Mouse (Mus musculus) lung, postnatal 0 days (tissue): Measurements from ENCODE around the gene Amt.

ENCODE experiments used
- CTCF ChIP-seq: IDR thresholded peaks from 2 replicates; pipeline ENCODE4 v1.5.1; 2016; ENCODE audit warnings: antibody characterized with exemption, mild to moderate bottlenecking
- EP300 ChIP-seq: IDR thresholded peaks from 2 replicates; pipeline ENCODE4 v1.6.1; 2016; ENCODE audit warnings: antibody characterized with exemption, mild to moderate bottlenecking, control low read depth

GRCm38 (mm10) chr9:108284410-108284809 is 12.2 kb upstream of the Amt start:
- TF ChIP-seq EP300 (0 out of 2 replicates have a peak, but pooled peaks have one; percentile 21), CTCF (peak; percentile 97)
